Mouse (Mus musculus): Measurements from ENCODE around the gene Tshz2. TPM values are rescaled to one million over a fixed set of nuclear protein-coding genes. Genes with fewer than 3 reads are reported as not detected.
A peak's percentile ranks its signal among the peaks of the same experiment; 100 is the strongest.

Tshz2 gene
- polyA plus RNA-seq, 1 experiment from 2014 or later = 12.0 TPM

GRCm38 (mm10) chr2:169997276-169998049 is 364.6 kb downstream of the Tshz2 start:
- Histone ChIP-seq H3K4me3 (replicated peaks; ENCODE audit: low read length) (no peak overlapping the region), H3K27ac (ENCODE audit: low read length) (no peak overlapping the region), H3K4me2 (ENCODE audit: low read length) (no peak overlapping the region), H3K9ac (replicated peaks; ENCODE audit: low read depth, low read length) (no peak overlapping the region), H3K4me1 (replicated peaks; ENCODE audit: control insufficient read depth, insufficient read depth, low read length) (peaks cover 33% of the 10 kb centered on the region), H3K27me3 (replicated peaks; ENCODE audit: control insufficient read depth, insufficient read depth, low read length) (0 out of 2 replicates have a peak, but pooled peaks cover 4% of the 10 kb centered on the region), H3K36me3 (ENCODE audit: control insufficient read depth, insufficient read depth) (no peaks in the 10 kb centered on the region), H3K9me3 (ENCODE audit: control insufficient read depth, low read length) (no peaks in the 10 kb centered on the region)
- 35% methylated on average over 16 of the region's 16 CpGs for WGBS
- ATAC-seq = no peak

DNA sequence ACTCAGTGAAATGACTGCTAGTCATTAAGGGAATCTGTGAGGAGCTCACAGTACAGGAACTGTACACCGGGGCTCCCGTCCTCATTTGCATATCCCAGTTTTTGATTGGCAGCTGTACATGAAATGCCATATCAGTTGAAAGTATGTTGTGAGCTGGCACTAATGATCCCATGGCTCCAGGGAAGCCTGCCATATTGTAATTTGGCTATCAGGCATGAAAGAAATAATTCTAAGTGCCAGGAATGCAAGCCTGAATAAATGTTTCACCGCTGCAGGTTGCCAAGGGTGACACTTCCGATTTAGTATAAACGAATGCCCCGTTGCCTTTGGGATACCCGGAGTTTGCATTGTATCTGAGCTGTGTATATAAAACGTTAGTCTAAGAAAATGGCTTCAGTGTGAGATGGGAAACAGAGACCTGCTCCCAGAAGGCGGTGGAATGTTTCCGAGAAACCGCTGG is 366.1 kb downstream of the Tshz2 start:
- peak overlapping the region; percentile 16 for H3K4me2 ChIP-seq (ENCODE audit: low read length)
- no peaks in the 10 kb centered on the region for H3K9me3 ChIP-seq (ENCODE audit: control insufficient read depth, low read length)
- H3K36me3 ChIP-seq (ENCODE audit: control insufficient read depth, insufficient read depth) = no peaks in the 10 kb centered on the region
- ATAC-seq = peak; percentile 73
- no peak overlapping the region for H3K4me3 ChIP-seq (replicated peaks; ENCODE audit: low read length)
- WGBS = 7% methylated on average over 11 of the region's 11 CpGs
- H3K4me1 ChIP-seq (replicated peaks; ENCODE audit: control insufficient read depth, insufficient read depth, low read length) = peaks cover 35% of the 10 kb centered on the region
- no peak overlapping the region for H3K27ac ChIP-seq (ENCODE audit: low read length)
- H3K27me3 ChIP-seq (replicated peaks; ENCODE audit: control insufficient read depth, insufficient read depth, low read length) = 0 out of 2 replicates have a peak, but pooled peaks cover 4% of the 10 kb centered on the region
- H3K9ac ChIP-seq (replicated peaks; ENCODE audit: low read depth, low read length) = no peak overlapping the region

DNA sequence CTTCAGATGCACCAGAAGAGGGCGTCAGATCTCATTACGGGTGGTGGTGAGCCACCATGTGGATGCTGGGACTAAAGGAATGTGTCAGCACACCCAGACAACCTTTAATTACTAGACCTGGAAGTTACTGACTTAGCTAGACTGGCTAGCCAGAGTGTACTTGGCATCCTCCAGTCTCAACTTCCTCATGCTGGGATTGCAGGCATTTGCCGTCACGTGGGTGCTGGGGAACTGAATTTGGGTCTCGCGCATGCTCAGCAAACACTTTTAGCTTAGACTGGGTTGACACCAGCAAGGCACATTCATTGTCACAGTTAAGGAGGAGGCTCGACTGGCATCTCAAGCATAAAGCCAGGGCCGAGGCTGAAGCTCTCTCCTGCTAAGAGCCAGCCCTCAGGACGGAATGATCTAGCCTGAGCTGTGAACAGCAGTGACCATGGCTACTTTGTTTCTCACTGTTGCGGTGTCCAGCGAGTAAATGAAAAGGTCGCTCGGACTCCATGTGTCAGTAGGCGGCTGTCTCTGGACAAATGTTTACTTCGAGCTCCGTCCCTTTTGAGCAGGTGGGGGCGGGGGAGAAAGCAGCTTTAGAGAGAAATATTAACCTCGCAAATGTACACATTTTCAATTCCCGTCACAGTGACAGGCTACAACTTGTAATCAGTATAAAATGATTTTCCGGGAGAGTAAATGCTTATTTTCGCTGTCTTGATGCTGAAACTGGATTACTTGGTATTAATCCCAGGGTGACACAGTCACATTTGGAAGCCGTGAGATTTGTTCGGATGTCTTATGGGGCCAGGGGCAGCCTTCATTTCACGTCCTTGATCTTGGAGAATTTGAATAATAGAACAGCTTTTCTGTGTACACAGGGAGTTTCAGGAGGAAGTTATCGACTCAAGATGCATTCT is 370.0 kb downstream of the Tshz2 start:
- Histone ChIP-seq H3K4me1 (replicated peaks; ENCODE audit: control insufficient read depth, insufficient read depth, low read length) (peaks cover 20% of the 10 kb centered on the region), H3K36me3 (ENCODE audit: control insufficient read depth, insufficient read depth) (no peaks in the 10 kb centered on the region), H3K4me2 (ENCODE audit: low read length) (no peak overlapping the region), H3K9me3 (ENCODE audit: control insufficient read depth, low read length) (no peaks in the 10 kb centered on the region), H3K4me3 (replicated peaks; ENCODE audit: low read length) (no peak overlapping the region), H3K27me3 (replicated peaks; ENCODE audit: control insufficient read depth, insufficient read depth, low read length) (no peaks in the 10 kb centered on the region), H3K27ac (ENCODE audit: low read length) (no peak overlapping the region), H3K9ac (replicated peaks; ENCODE audit: low read depth, low read length) (no peak overlapping the region)
- 0 out of 2 replicates have a peak, but pooled peaks have one; percentile 10 for ATAC-seq
- 53% methylated on average over 25 of the region's 25 CpGs for WGBS

- Histone ChIP-seq H3K9me3 (ENCODE audit: control insufficient read depth, low read length) (no peaks in the 10 kb centered on the region; the same call in 1 of the 2 replicates), H3K4me1 (replicated peaks; ENCODE audit: control insufficient read depth, insufficient read depth, low read length) (peaks cover 12% of the 10 kb centered on the region), H3K9ac (replicated peaks; ENCODE audit: low read depth, low read length) (no peak overlapping the region), H3K27ac (ENCODE audit: low read length) (no peak overlapping the region), H3K36me3 (ENCODE audit: control insufficient read depth, insufficient read depth) (no peaks in the 10 kb centered on the region), H3K4me2 (ENCODE audit: low read length) (no peak overlapping the region), H3K4me3 (replicated peaks; ENCODE audit: low read length) (no peak overlapping the region), H3K27me3 (replicated peaks; ENCODE audit: control insufficient read depth, insufficient read depth, low read length) (no peaks in the 10 kb centered on the region)
- 0 out of 2 replicates have a peak, but pooled peaks have one; percentile 25 for ATAC-seq
- WGBS = 48% methylated on average over 8 of the region's 8 CpGs
Observed at GRCm38 (mm10) chr2:170003666-170004065, 370.9 kb downstream of the Tshz2 start.

DNA sequence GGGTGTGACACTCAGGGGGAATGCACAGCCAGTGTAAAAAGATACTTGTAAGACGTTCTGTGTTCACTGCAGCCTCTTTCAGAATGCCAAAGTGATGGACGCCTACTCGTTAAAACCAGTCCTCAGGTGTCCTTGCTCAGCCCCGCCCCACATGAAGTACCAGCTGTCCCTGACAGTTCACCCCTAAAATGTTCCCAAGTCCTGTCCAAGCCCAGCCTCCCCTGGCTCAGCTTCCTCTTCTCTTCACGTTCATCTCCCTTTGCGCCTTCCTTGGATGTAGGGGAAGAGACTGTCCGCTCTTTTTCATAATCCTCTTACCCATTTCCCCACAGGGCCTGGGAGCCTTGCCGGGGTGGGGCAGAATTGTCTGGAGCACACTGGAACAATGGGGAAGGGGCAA is 374.0 kb downstream of the Tshz2 start:
- ATAC-seq = no peak
- no peaks in the 10 kb centered on the region for H3K27me3 ChIP-seq (replicated peaks; ENCODE audit: control insufficient read depth, insufficient read depth, low read length)
- H3K4me1 ChIP-seq (replicated peaks; ENCODE audit: control insufficient read depth, insufficient read depth, low read length) = peaks cover 13% of the 10 kb centered on the region
- H3K4me3 ChIP-seq (replicated peaks; ENCODE audit: low read length) = no peak overlapping the region
- no peak overlapping the region for H3K9ac ChIP-seq (replicated peaks; ENCODE audit: low read depth, low read length)
- no peak overlapping the region for H3K4me2 ChIP-seq (ENCODE audit: low read length)
- 73% methylated on average over 8 of the region's 8 CpGs for WGBS
- no peaks in the 10 kb centered on the region; the same call in 1 of the 2 replicates for H3K9me3 ChIP-seq (ENCODE audit: control insufficient read depth, low read length)
- no peak overlapping the region for H3K27ac ChIP-seq (ENCODE audit: low read length)
- H3K36me3 ChIP-seq (ENCODE audit: control insufficient read depth, insufficient read depth) = no peaks in the 10 kb centered on the region

- Histone ChIP-seq H3K4me3 (replicated peaks; ENCODE audit: low read length) (no peak overlapping the region), H3K4me1 (replicated peaks; ENCODE audit: control insufficient read depth, insufficient read depth, low read length) (peaks cover 18% of the 10 kb centered on the region), H3K27me3 (replicated peaks; ENCODE audit: control insufficient read depth, insufficient read depth, low read length) (no peaks in the 10 kb centered on the region), H3K27ac (ENCODE audit: low read length) (no peak overlapping the region), H3K9ac (replicated peaks; ENCODE audit: low read depth, low read length) (no peak overlapping the region), H3K9me3 (ENCODE audit: control insufficient read depth, low read length) (no peaks in the 10 kb centered on the region; the same call in 1 of the 2 replicates), H3K36me3 (ENCODE audit: control insufficient read depth, insufficient read depth) (no peaks in the 10 kb centered on the region), H3K4me2 (ENCODE audit: low read length) (no peak overlapping the region)
- 83% methylated on average over 6 of the region's 6 CpGs for whole genome bisulfite sequencing
- ATAC-seq = no peak
Observed at GRCm38 (mm10) chr2:170007426-170007958, 374.7 kb downstream of the Tshz2 start.

DNA sequence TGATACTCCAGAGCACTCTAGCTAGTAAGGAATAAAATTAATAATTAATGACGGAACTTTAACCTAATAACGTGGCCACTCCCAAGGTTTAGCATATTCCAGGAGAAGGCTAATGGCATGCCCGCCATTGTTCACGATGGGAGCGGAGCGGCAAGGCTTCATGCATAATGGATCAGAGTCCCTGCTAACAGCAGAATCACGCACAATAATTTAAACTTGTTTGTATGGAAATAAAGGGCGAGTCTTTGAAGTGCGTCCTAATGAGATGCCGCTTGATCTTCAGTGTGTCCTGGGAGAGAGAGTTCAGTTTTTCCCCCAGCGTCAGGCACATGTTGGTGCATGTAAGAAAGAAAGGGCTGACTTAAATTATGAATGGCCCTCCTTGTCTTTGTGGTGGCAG is 376.9 kb downstream of the Tshz2 start:
- no peak overlapping the region for H3K9ac ChIP-seq (replicated peaks; ENCODE audit: low read depth, low read length)
- H3K4me2 ChIP-seq (ENCODE audit: low read length) = peak overlapping the region; percentile 33
- no peaks in the 10 kb centered on the region for H3K36me3 ChIP-seq (ENCODE audit: control insufficient read depth, insufficient read depth)
- H3K27me3 ChIP-seq (replicated peaks; ENCODE audit: control insufficient read depth, insufficient read depth, low read length) = no peaks in the 10 kb centered on the region
- ATAC-seq = peak; percentile 43; the same call in 1 of the 2 replicates
- H3K4me3 ChIP-seq (replicated peaks; ENCODE audit: low read length) = no peak overlapping the region
- no peaks in the 10 kb centered on the region; the same call in 1 of the 2 replicates for H3K9me3 ChIP-seq (ENCODE audit: control insufficient read depth, low read length)
- peaks cover 16% of the 10 kb centered on the region for H3K4me1 ChIP-seq (replicated peaks; ENCODE audit: control insufficient read depth, insufficient read depth, low read length)
- H3K27ac ChIP-seq (ENCODE audit: low read length) = no peak overlapping the region
- 8% methylated on average over 11 of the region's 11 CpGs for WGBS

DNA sequence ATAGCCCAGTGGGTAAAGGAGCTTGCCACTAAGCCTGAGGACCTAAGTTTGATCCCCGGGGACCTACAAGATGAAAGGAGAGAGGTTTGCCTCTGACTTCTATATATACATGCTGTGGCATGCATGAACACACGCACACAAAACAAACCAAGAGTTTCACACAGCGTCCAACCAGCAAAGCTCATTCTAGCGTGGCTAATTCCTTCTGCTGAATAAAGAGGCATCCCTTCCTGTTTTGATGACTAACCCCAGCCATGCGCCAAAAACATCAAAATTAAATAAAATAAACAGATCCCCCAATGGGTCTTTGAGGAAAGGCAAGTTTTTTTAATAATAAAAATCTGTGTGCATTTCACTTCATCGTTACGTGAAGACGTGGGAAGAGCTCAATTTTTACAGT is 379.0 kb downstream of the Tshz2 start:
- ATAC-seq = no peak
- 19% methylated on average over 8 of the region's 8 CpGs for whole genome bisulfite sequencing
- H3K9ac ChIP-seq (replicated peaks; ENCODE audit: low read depth, low read length) = no peak overlapping the region
- no peaks in the 10 kb centered on the region for H3K36me3 ChIP-seq (ENCODE audit: control insufficient read depth, insufficient read depth)
- H3K4me1 ChIP-seq (replicated peaks; ENCODE audit: control insufficient read depth, insufficient read depth, low read length) = peaks cover 16% of the 10 kb centered on the region
- no peaks in the 10 kb centered on the region for H3K27me3 ChIP-seq (replicated peaks; ENCODE audit: control insufficient read depth, insufficient read depth, low read length)
- H3K4me2 ChIP-seq (ENCODE audit: low read length) = no peak overlapping the region
- no peaks in the 10 kb centered on the region; the same call in 1 of the 2 replicates for H3K9me3 ChIP-seq (ENCODE audit: control insufficient read depth, low read length)
- H3K27ac ChIP-seq (ENCODE audit: low read length) = no peak overlapping the region
- H3K4me3 ChIP-seq (replicated peaks; ENCODE audit: low read length) = no peak overlapping the region

GRCm38 (mm10) chr2:170017302-170017701 is 384.5 kb downstream of the Tshz2 start:
- Histone ChIP-seq H3K36me3 (ENCODE audit: control insufficient read depth, insufficient read depth) (no peaks in the 10 kb centered on the region), H3K4me3 (replicated peaks; ENCODE audit: low read length) (no peak overlapping the region), H3K4me1 (replicated peaks; ENCODE audit: control insufficient read depth, insufficient read depth, low read length) (peaks cover 4% of the 10 kb centered on the region; the same call in 1 of the 2 replicates), H3K9me3 (ENCODE audit: control insufficient read depth, low read length) (no peaks in the 10 kb centered on the region), H3K27me3 (replicated peaks; ENCODE audit: control insufficient read depth, insufficient read depth, low read length) (no peaks in the 10 kb centered on the region), H3K4me2 (ENCODE audit: low read length) (no peak overlapping the region), H3K27ac (ENCODE audit: low read length) (no peak overlapping the region), H3K9ac (replicated peaks; ENCODE audit: low read depth, low read length) (no peak overlapping the region)
- ATAC-seq = no peak
- WGBS = 34% methylated on average over 6 of the region's 6 CpGs
